Comparison of ENCODE assay signal across 9 mouse cellular contexts in genomic region chr5:36394840-36395515, GRCm38 (mm10). TPM values are rescaled to one million over a fixed set of nuclear protein-coding genes. Genes with fewer than 3 reads are reported as not detected.
DNase-seq lines count a peak whose midpoint lies in the region; ATAC-seq and TF ChIP-seq lines count a peak whose summit lies in the region.
"Had no signal": no experiment of that assay in that cellular context is flagged by ENCODE, and none has a peak within 500 bp of the region (broad histone marks: within the 10 kb centered on the region; RNA-seq: fewer than 3 reads in every experiment).

No protein-coding gene starts in this region.

- no peak for ATAC-seq in neural tube, embryonic 11.5 days (ENCODE audit: insufficient read depth, low FRiP score, low TSS enrichment)
- no peak for ATAC-seq in lung, embryonic 14.5 days (ENCODE audit: insufficient read depth)
- no peak for ATAC-seq in stomach, embryonic 15.5 days (ENCODE audit: insufficient read depth, low FRiP score, low read depth)

- H3K36me3 ChIP-seq in neural tube, embryonic 11.5 days (ENCODE audit: control insufficient read depth, insufficient read depth, low read length) = no peaks in the 10 kb centered on the region
- H3K36me3 ChIP-seq in lung, embryonic 14.5 days (ENCODE audit: insufficient read depth) = no peaks in the 10 kb centered on the region
- no peaks in the 10 kb centered on the region for H3K36me3 ChIP-seq in stomach, embryonic 15.5 days
- H3K36me3 ChIP-seq: liver, embryonic 15.5 days had no signal

- peak; percentile 50 for TF ChIP-seq CTCF in lung, embryonic 14.5 days (IDR thresholded peaks at IDR 0.05; ENCODE audit: low read depth)

- no peaks in the 10 kb centered on the region for H3K9me3 ChIP-seq in neural tube, embryonic 11.5 days (ENCODE audit: control insufficient read depth, low read length)
- H3K9me3 ChIP-seq in lung, embryonic 14.5 days (ENCODE audit: low read depth, low read length) = no peaks in the 10 kb centered on the region
- H3K9me3 ChIP-seq in stomach, embryonic 15.5 days = no peaks in the 10 kb centered on the region
- H3K9me3 ChIP-seq: liver, embryonic 15.5 days had no signal

- DNase-seq in cerebellum, postnatal 10 days = peak; percentile 59 to 79
- DNase-seq in cerebellum, adult 8-10 months = no peak
- DNase-seq in neural tube, embryonic 11.5 days (ENCODE audit: low spot score) = peak; percentile 32
- DNase-seq in neural tube, embryonic 10.5 days (ENCODE audit: extremely low spot score, low spot score) = no peak
- peak; percentile 59 for DNase-seq in lung, embryonic 14.5 days
- DNase-seq in gastrocnemius, postnatal 4 days (ENCODE audit: low spot score in 2 of 2) = no peak
- DNase-seq in kidney, adult 8-10 months = no peak

- no peak overlapping the region for H3K4me3 ChIP-seq in neural tube, embryonic 11.5 days (ENCODE audit: low read depth, low read length)
- H3K4me3 ChIP-seq in lung, embryonic 14.5 days (ENCODE audit: low read depth, low read length) = no peak overlapping the region
- no peak overlapping the region for H3K4me3 ChIP-seq in stomach, embryonic 15.5 days (replicated peaks)
- H3K4me3 ChIP-seq: liver, embryonic 15.5 days had no signal

- no peak overlapping the region for H3K27ac ChIP-seq in neural tube, embryonic 11.5 days (ENCODE audit: low read depth, low read length)
- H3K27ac ChIP-seq in lung, embryonic 14.5 days (ENCODE audit: low read depth) = peak overlapping the region; percentile 28; the same call in 1 of the 2 replicates
- no peak overlapping the region for H3K27ac ChIP-seq in stomach, embryonic 15.5 days
- H3K27ac ChIP-seq: liver, embryonic 15.5 days had no signal

- peaks cover 4% of the 10 kb centered on the region; the same call in 1 of the 2 replicates for H3K4me1 ChIP-seq in neural tube, embryonic 11.5 days (ENCODE audit: control insufficient read depth, insufficient read depth, low read length)
- peaks cover 15% of the 10 kb centered on the region; the same call in 1 of the 2 replicates for H3K4me1 ChIP-seq in lung, embryonic 14.5 days (ENCODE audit: insufficient read depth)
- peaks cover 27% of the 10 kb centered on the region for H3K4me1 ChIP-seq in stomach, embryonic 15.5 days
- H3K4me1 ChIP-seq: liver, embryonic 15.5 days had no signal

- peaks cover 4% of the 10 kb centered on the region; the same call in 1 of the 2 replicates for H3K27me3 ChIP-seq in neural tube, embryonic 11.5 days (ENCODE audit: control insufficient read depth, insufficient read depth, low read length)
- H3K27me3 ChIP-seq in lung, embryonic 14.5 days (ENCODE audit: insufficient read depth, low read length) = no peaks in the 10 kb centered on the region
- H3K27me3 ChIP-seq in stomach, embryonic 15.5 days (replicated peaks) = 0 out of 2 replicates have a peak, but pooled peaks cover 4% of the 10 kb centered on the region

- no peak overlapping the region for H3K9ac ChIP-seq in neural tube, embryonic 11.5 days (ENCODE audit: low read length)
- H3K9ac ChIP-seq in lung, embryonic 14.5 days = no peak overlapping the region
- no peak overlapping the region for H3K9ac ChIP-seq in stomach, embryonic 15.5 days
- H3K9ac ChIP-seq: liver, embryonic 15.5 days had no signal

- H3K4me2 ChIP-seq in neural tube, embryonic 11.5 days (ENCODE audit: low read depth) = no peak overlapping the region
- peak overlapping the region; percentile 99 for H3K4me2 ChIP-seq in lung, embryonic 14.5 days
- H3K4me2 ChIP-seq in stomach, embryonic 15.5 days = 0 out of 2 replicates have a peak overlapping the region, but pooled peaks have one; percentile 99
- H3K4me2 ChIP-seq: liver, embryonic 15.5 days had no signal

- 44% methylated on average over 11 of the region's 11 CpGs for WGBS in neural tube, embryonic 11.5 days
- WGBS in lung, embryonic 14.5 days = 29% methylated on average over 11 of the region's 11 CpGs
- 42% methylated on average over 11 of the region's 11 CpGs for WGBS in stomach, embryonic 15.5 days

RNA-seq across cellular contexts. Expression of gene Sorcs2, which starts 3.0 kb away (rescaled TPM):
- polyA plus RNA-seq in neural tube, embryonic 11.5 days (2014; fragmentation: Nextera tagmentation; extraction: Ambion mirVana) = 7.9 and 9.1 TPM in 2 replicates
- 17.5 and 20.6 TPM in 2 replicates for polyA plus RNA-seq in lung, embryonic 14.5 days (2014; fragmentation: Nextera tagmentation; extraction: Ambion mirVana)
- 13.7 TPM in 2 replicates for polyA plus RNA-seq in stomach, embryonic 15.5 days (2015; fragmentation: Nextera tagmentation; extraction: Ambion mirVana)
- 10 to 100 TPM; 35.8 to 38.1 TPM for total RNA-seq in gastrocnemius, postnatal 4 days (2021)

Comparison
In these comparisons a context has a peak if more than half of its experiments do, and no peak if none do; other contexts are left out.
1. DNase-seq: peak in cerebellum, postnatal 10 days (2 of 2), neural tube, embryonic 11.5 days (single experiment) and lung, embryonic 14.5 days (single experiment); none in cerebellum, adult 8-10 months (single experiment), neural tube, embryonic 10.5 days (single experiment), gastrocnemius, postnatal 4 days (0 of 2) and kidney, adult 8-10 months (0 of 2).